Mouse (Mus musculus) heart, adult 2 months (tissue): ENCODE data around the gene Itga11. TPM values are rescaled to one million over a fixed set of nuclear protein-coding genes. Genes with fewer than 3 reads are reported as not detected.
A peak's percentile ranks its signal among the peaks of the same experiment; 100 is the strongest.

Source experiments
- DNase-seq, 2 experiments: peaks; one replicate each; pipeline ENCODE4 v3.0.0; 2021
- H3K27ac ChIP-seq: fragments of 200-600 bp; 2 replicates; pipeline ENCODE4 v1.8.1; 2022
- H3K27me3 ChIP-seq: fragments of 200-500 bp; 2 replicates; pipeline ENCODE4 v1.6.1; 2012; ENCODE audit warnings: mild to moderate bottlenecking, low read length, inconsistent platforms, mixed read lengths; ENCODE audit not compliant: control insufficient read depth, insufficient read depth
- H3K36me3 ChIP-seq: fragments of 200-500 bp; 2 replicates; pipeline ENCODE4 v1.6.1; 2012; ENCODE audit warnings: low read length, inconsistent platforms; ENCODE audit not compliant: control insufficient read depth, insufficient read depth
- H3K4me1 ChIP-seq: fragments of 200-500 bp; 2 replicates; pipeline ENCODE4 v1.6.1; 2011; ENCODE audit warnings: low read length; ENCODE audit not compliant: control insufficient read depth, insufficient read depth
- H3K4me3 ChIP-seq: fragments of 200-600 bp; 2 replicates; pipeline ENCODE4 v1.8.1; 2022
- H3K79me2 ChIP-seq: fragments of 200-500 bp; replicated peaks from 2 replicates; pipeline ENCODE4 v1.6.1; 2012; ENCODE audit warnings: mild to moderate bottlenecking, inconsistent platforms, low read length, moderate library complexity, mixed read lengths; ENCODE audit not compliant: control insufficient read depth, insufficient read depth
- H3K9ac ChIP-seq: fragments of 200-500 bp; 2 replicates; pipeline ENCODE4 v1.6.1; 2012; ENCODE audit warnings: low read depth, mild to moderate bottlenecking, control low read depth, inconsistent platforms, low read length, mixed read lengths
- CTCF ChIP-seq: fragments of 200-600 bp; IDR thresholded peaks from 2 replicates; pipeline ENCODE4 v1.8.1; 2022; ENCODE audit warnings: antibody characterized with exemption, mild to moderate bottlenecking, moderate library complexity
- EP300 ChIP-seq: fragments of 200-500 bp; IDR thresholded peaks from 2 replicates; pipeline ENCODE4 v1.6.1; 2011; ENCODE audit warnings: low read depth, low read length, control low read depth; ENCODE audit not compliant: insufficient read depth
- POLR2A ChIP-seq: fragments of 200-500 bp; IDR thresholded peaks from 2 replicates; pipeline ENCODE4 v1.6.1; 2011; ENCODE audit warnings: mild to moderate bottlenecking, low read depth, low read length, control low read depth; ENCODE audit not compliant: insufficient read depth
- WGBS: fragments of 180-500 bp; shearing (Covaris S2); methylation state at CpG from one replicate; pipeline ENCODE4 v1.1.7; 2018; 5-methylcytosine and 5-hydroxymethylcytosine counted together
- intact Hi-C: fragments of 180-260 bp; cut with DNase I; formaldehyde crosslinking; loops from one replicate; pipeline ENCODE4 v1.15.1; 2025
- long read RNA-seq: library from polyadenylated mRNA; stranded (forward); transcript quantifications from one replicate; pipeline ENCODE4 v2.0.0, GENCODE M21; 2021
- polyA plus RNA-seq: library from polyadenylated mRNA; depleted of rRNA; stranded (reverse); fragments of >200 nt; gene quantifications from 2 replicates; pipeline ENCODE4 v1.2.3, GENCODE M21; 2012; rRNA removed
- total RNA-seq, 2 experiments: library from RNA; stranded (reverse); gene quantifications; 2 replicates each; pipeline ENCODE4 v1.2.3; 2021

Gene Itga11
- total RNA-seq (1 to 10 TPM; 1.1 to 2.9 TPM), polyA plus RNA-seq (1.6 and 3.6 TPM in 2 replicates)
- long read RNA-seq, full-length matches to known transcripts = 3 of 3 reads
- long read RNA-seq, partial matches to known transcripts = 0 of 3 reads
- long read RNA-seq, other reads (novel, unspliced or antisense) = 0 of 3 reads

- Histone ChIP-seq H3K36me3 (no peaks in the 10 kb centered on the region), H3K4me3 (peak within 1 kb of the TSS; percentile 42), H3K79me2 (no peaks in the 10 kb centered on the region), H3K27ac (no peak within 1 kb of the TSS), H3K27me3 (peaks cover 9% of the 10 kb centered on the region), H3K4me1 (no peaks in the 10 kb centered on the region), H3K9ac (peak within 1 kb of the TSS; percentile 58)
- WGBS = 1% methylated on average over 45 of the region's 45 CpGs
- TF ChIP-seq POLR2A = no peak
- no peak for TF ChIP-seq EP300
- TF ChIP-seq CTCF = no peak
- intact Hi-C loops = no loop called here
- DNase-seq = peak; percentile 48 to 53
Observed at GRCm38 (mm10) chr9:62677641-62678549, at the start of gene Itga11. Gene Itga11, plus strand, starts transcription at chr9:62677826.

DNA sequence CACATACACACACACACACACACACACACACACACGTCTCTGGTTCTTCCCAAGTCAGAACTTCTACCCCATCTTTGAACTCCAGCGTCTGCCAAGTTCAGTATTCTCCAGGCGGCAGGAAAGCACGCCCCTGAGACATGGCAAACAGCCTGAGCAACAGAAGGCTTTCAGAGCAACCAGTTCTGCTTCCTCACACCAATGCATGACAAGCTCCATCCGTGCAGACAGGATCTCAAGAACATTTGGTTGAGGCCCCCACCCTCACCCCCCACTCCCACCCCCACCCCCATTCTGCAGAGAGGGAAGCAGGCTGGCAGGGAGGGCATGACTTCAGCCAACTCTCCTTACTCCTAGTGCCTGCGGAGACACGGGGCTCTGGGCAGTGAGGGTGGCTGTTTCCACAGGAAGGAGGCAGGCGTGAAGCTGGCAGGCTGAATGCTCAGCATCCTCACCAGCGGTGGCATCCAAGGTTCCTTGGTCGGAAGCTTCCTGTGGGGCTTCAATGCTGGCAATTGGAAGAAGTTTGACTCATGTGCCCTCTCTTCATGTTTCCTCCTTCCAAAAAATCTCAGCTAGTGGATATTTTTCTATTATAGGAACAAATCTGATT is 46.9 kb upstream of the Itga11 start:
- Histone ChIP-seq H3K36me3 (no peaks in the 10 kb centered on the region), H3K9ac (no peak overlapping the region), H3K27ac (no peak overlapping the region), H3K4me3 (no peak overlapping the region), H3K27me3 (no peaks in the 10 kb centered on the region), H3K4me1 (peaks cover 1% of the 10 kb centered on the region), H3K79me2 (no peaks in the 10 kb centered on the region)
- WGBS = 49% methylated on average over 10 of the region's 10 CpGs
- peak in 1 of 2 experiments; percentile 30 for DNase-seq
- TF ChIP-seq CTCF = no peak
- TF ChIP-seq POLR2A = no peak
- no peak for TF ChIP-seq EP300
- intact Hi-C loops = no loop called here

- intact Hi-C loops = no loop called here
- no peak overlapping the region for H3K9ac ChIP-seq
Observed at GRCm38 (mm10) chr9:62632392-62632791, 45.2 kb upstream of the Itga11 start.

DNA sequence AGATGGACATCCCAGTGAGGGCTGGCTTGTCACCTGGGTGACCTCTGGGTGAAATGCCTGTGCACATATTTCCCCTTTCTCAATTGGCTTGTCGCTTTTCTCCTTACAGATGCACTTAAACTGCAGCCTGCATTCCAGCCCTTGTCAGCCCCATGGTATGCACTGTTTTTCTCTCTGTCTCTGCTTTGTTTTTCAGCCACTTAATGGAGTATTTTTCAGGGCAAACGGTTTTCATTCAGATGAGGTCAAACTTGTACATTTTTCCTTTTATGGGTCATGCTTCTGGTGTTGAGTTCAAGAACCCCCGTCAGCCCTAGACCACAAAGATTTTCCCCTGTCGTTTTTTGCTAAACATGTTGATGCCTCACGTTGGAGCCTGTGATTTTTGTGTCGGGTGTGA is 39.6 kb upstream of the Itga11 start:
- intact Hi-C loops = no loop called here
- no peak for DNase-seq
- Histone ChIP-seq H3K9ac (no peak overlapping the region), H3K36me3 (no peaks in the 10 kb centered on the region), H3K27me3 (no peaks in the 10 kb centered on the region), H3K4me3 (no peak overlapping the region), H3K4me1 (no peaks in the 10 kb centered on the region), H3K79me2 (no peaks in the 10 kb centered on the region), H3K27ac (no peak overlapping the region)
- 58% methylated on average over 6 of the region's 6 CpGs for WGBS
- TF ChIP-seq EP300 (no peak), CTCF (no peak), POLR2A (no peak)

More at GRCm38 (mm10) chr9:62632392-62632791, 45.2 kb upstream of the Itga11 start:
- H3K4me3 ChIP-seq = no peak overlapping the region
- H3K79me2 ChIP-seq = no peaks in the 10 kb centered on the region
- peaks cover 1% of the 10 kb centered on the region for H3K4me1 ChIP-seq
- H3K36me3 ChIP-seq = no peaks in the 10 kb centered on the region
- no peak overlapping the region for H3K27ac ChIP-seq
- no peaks in the 10 kb centered on the region for H3K27me3 ChIP-seq
- WGBS = 68% methylated on average over 6 of the region's 6 CpGs
- TF ChIP-seq POLR2A (no peak), CTCF (no peak), EP300 (no peak)
- DNase-seq = peak in 1 of 2 experiments; percentile 14

DNA sequence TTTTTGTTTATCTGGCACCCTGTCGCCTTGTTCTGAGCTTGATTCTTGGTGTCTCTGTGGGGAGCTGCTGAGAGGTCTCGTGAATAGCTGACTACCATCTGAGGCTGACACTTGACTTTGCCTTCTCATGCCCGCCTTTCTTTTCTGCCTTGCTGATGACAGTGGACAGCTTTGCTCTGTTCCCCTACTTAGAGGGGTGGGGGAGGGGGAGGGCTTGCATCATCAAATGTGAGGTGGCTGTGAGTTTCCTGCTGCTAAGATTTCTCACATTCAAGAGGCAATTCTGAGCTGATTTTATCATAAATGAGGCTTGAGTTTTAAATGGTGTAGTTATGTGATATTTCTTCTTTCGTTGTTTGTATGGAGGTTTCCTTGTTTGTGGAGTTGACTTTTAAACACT is 37.9 kb upstream of the Itga11 start:
- Histone ChIP-seq H3K27me3 (no peaks in the 10 kb centered on the region), H3K9ac (no peak overlapping the region), H3K4me3 (no peak overlapping the region), H3K36me3 (no peaks in the 10 kb centered on the region), H3K4me1 (no peaks in the 10 kb centered on the region), H3K79me2 (no peaks in the 10 kb centered on the region), H3K27ac (no peak overlapping the region)
- intact Hi-C loops = no loop called here
- DNase-seq = no peak
- TF ChIP-seq POLR2A (no peak), CTCF (no peak), EP300 (no peak)
- 72% methylated on average over 4 of the region's 4 CpGs for WGBS

DNA sequence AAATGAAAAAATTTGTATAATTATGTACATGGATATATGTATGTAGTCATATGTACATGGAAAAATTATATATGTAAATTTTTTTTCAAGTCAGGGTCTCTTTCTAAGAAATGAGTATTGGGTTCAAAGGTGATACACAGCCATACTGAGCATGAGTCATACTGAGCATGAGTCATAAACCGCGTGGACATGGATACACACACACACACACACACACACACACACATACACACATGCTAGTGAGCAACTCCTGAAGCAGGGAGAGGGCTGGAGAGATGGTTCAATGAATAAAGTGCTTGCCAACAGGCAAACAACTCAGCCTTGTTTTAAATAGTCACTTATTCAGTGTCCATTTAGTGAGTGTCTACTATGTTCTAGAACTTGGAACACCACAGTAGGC is 37.4 kb upstream of the Itga11 start:
- Histone ChIP-seq H3K79me2 (no peaks in the 10 kb centered on the region), H3K9ac (no peak overlapping the region), H3K4me1 (no peaks in the 10 kb centered on the region), H3K4me3 (no peak overlapping the region), H3K27me3 (no peaks in the 10 kb centered on the region), H3K27ac (no peak overlapping the region), H3K36me3 (no peaks in the 10 kb centered on the region)
- intact Hi-C loops = no loop called here
- TF ChIP-seq CTCF = no peak
- TF ChIP-seq POLR2A = no peak
- TF ChIP-seq EP300 = no peak
- no peak for DNase-seq
- 80% methylated on average over 2 of the region's 2 CpGs for WGBS
